Mouse (Mus musculus): ENCODE results near the gene Srrm4. TPM values are rescaled to one million over a fixed set of nuclear protein-coding genes. Genes with fewer than 3 reads are reported as not detected.

The Srrm4 gene
- polyA plus RNA-seq, 1 experiment from 2014 or later: 0.90 TPM

DNA sequence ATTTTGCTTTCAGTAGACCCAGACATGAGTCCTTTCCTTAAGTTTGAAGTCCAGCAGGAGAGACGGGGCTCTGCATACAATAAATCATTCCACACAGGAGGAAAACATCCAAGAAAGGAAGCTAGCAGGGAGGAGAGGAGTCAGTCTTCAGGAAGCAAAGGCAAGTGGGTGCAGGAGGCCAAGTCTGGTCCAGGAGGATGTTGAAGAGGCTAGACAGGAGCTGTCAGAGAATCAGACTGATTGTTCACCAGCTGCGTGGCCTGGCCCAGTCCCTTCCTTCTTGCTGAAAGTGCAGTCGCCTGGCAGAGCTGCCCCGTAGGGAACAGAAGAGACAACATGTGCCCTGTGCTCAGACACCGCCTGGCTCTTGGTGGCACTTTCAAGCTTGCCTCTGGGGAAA, 100.8 kb downstream of the Srrm4 start:
- Histone ChIP-seq H3K4me1 (peaks cover 37% of the 10 kb centered on the region), H3K27ac (replicated peaks) (no peak overlapping the region), H3K9me3 (no peaks in the 10 kb centered on the region), H3K9ac (no peak overlapping the region; the same call in 1 of the 2 replicates), H3K36me3 (no peaks in the 10 kb centered on the region), H3K4me2 (no peak overlapping the region), H3K4me3 (no peak overlapping the region), H3K27me3 (replicated peaks) (peaks cover 4% of the 10 kb centered on the region; the same call in 1 of the 2 replicates)
- WGBS: 60% methylated on average over 5 of the region's 5 CpGs
- no peak for ATAC-seq (ENCODE audit: extremely low read depth, insufficient number of reproducible peaks, low FRiP score, low TSS enrichment)

DNA sequence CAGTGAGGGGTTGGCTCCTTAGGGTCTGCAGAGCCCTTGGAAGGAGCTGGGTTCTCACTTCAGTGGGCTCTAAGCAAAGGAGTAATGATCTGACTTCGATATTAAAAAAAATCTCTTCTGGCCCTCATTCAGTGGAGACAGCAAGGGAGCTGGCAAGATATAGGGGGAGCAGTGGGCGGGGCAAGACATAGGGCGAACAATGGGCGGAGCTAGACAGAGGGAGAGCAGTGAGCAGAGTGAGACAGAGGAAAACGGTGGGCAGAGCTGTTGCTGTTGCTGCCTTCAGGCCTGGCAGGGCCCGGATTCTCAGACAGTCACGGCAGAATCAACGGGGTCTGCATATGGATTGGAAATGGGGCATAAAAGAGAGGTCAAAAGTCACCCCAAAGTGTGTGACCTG, 102.0 kb downstream of the Srrm4 start:
- ATAC-seq (ENCODE audit: extremely low read depth, insufficient number of reproducible peaks, low FRiP score, low TSS enrichment): no peak
- Histone ChIP-seq H3K4me3 (no peak overlapping the region), H3K36me3 (no peaks in the 10 kb centered on the region), H3K4me2 (no peak overlapping the region), H3K27me3 (replicated peaks) (peaks cover 4% of the 10 kb centered on the region; the same call in 1 of the 2 replicates), H3K27ac (replicated peaks) (no peak overlapping the region), H3K9me3 (no peaks in the 10 kb centered on the region), H3K4me1 (peaks cover 49% of the 10 kb centered on the region), H3K9ac (no peak overlapping the region)
- WGBS: 53% methylated on average over 8 of the region's 8 CpGs

GRCm38 (mm10) chr5:116486135-116486534, 105.5 kb downstream of the Srrm4 start:
- ATAC-seq (ENCODE audit: extremely low read depth, insufficient number of reproducible peaks, low FRiP score, low TSS enrichment): no peak

DNA sequence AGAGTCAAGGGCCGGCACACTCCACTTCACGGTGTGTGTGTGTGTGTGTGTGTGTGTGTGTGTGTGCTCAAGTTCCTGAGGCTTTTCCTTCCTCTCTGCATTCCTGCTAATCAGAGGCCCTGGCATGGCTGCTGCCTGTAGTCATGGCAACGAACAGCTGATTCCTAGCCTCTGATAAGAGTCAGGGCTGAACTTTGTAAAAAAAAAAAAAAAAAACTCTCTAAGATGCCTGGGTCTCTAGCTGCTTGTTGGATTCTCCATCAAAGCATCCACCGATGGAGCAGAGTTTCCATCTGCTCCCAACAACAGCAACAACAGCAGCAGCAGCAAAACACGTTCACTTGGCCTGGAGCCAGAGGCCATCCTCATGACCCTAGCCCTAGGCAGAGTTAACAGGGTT, 106.5 kb downstream of the Srrm4 start:
- ATAC-seq (ENCODE audit: extremely low read depth, insufficient number of reproducible peaks, low FRiP score, low TSS enrichment): 0 out of 2 replicates have a peak, but pooled peaks have one; percentile 33
- no peak overlapping the region for H3K9ac ChIP-seq
- no peaks in the 10 kb centered on the region for H3K36me3 ChIP-seq
- no peak overlapping the region for H3K27ac ChIP-seq (replicated peaks)
- H3K27me3 ChIP-seq (replicated peaks): no peaks in the 10 kb centered on the region
- H3K4me1 ChIP-seq: peaks cover 26% of the 10 kb centered on the region
- under 1% methylated on average over 5 of the region's 5 CpGs for WGBS
- H3K9me3 ChIP-seq: no peaks in the 10 kb centered on the region
- H3K4me2 ChIP-seq: peak overlapping the region; percentile 6; the same call in 1 of the 2 replicates
- no peak overlapping the region for H3K4me3 ChIP-seq

More at GRCm38 (mm10) chr5:116486135-116486534, 105.5 kb downstream of the Srrm4 start:
- H3K9me3 ChIP-seq: no peaks in the 10 kb centered on the region
- no peak overlapping the region for H3K4me2 ChIP-seq
- peaks cover 37% of the 10 kb centered on the region for H3K4me1 ChIP-seq
- no peaks in the 10 kb centered on the region for H3K36me3 ChIP-seq
- no peaks in the 10 kb centered on the region for H3K27me3 ChIP-seq (replicated peaks)
- 58% methylated on average over 4 of the region's 4 CpGs for WGBS
- H3K27ac ChIP-seq (replicated peaks): no peak overlapping the region
- H3K9ac ChIP-seq: no peak overlapping the region
- no peak overlapping the region for H3K4me3 ChIP-seq

DNA sequence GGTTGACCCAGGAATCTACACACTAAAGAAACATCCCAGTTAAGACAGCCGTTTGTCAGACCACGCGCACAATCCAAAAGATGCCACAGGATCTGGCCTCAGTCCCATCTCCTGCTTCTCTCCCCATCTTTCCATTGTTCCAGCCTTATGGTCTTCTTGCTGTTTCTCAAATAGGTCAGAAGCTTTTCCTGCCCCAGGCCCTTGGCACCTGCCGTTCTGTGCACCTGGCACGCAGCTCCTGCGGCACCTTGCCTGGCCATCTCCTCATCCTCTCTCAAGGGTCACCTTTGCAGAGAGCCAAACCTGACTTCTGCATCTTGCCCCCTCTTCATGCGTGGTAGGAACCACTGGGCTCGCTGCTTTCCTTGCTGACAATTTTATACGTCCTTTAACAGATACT, 107.4 kb downstream of the Srrm4 start:
- Histone ChIP-seq H3K27me3 (replicated peaks) (no peaks in the 10 kb centered on the region), H3K9ac (no peak overlapping the region), H3K27ac (replicated peaks) (no peak overlapping the region), H3K4me2 (no peak overlapping the region), H3K36me3 (no peaks in the 10 kb centered on the region), H3K9me3 (no peaks in the 10 kb centered on the region), H3K4me3 (no peak overlapping the region), H3K4me1 (peaks cover 20% of the 10 kb centered on the region)
- no peak for ATAC-seq (ENCODE audit: extremely low read depth, insufficient number of reproducible peaks, low FRiP score, low TSS enrichment)
- WGBS: 85% methylated on average over 9 of the region's 9 CpGs

DNA sequence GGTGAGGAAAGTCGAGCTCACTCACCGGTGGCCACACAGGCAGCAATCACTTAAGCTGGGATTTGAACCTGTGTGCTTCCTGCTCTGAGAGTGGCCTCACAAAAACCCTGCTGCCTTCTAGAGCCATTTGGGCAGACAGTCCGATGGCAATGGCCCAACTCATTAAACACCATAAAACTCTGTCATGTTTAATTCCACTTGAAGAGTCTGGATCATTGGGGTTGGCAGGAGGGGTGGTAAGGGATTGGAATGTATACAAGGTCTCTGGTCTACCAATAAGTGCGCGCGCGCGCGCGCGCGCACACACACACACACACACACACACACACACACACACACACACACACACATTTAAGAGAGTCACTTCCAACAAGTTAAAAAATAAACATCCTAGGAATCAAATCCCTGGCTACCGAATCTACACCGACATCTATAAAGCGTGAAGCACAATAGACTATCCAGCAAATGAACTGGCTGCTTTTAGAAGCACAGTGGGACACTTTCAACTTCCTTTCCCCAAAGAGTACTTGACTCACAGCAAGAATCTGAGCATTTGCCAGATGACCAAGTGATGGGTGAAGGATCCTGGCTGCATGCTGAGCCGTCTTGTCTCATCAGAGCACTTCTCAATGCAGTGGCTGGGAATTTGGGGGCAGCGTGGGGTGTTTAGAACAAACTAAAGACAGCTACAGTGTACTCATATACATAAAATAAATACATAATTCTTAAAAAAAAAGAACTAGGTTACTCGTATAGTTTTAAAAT, 112.8 kb downstream of the Srrm4 start:
- 85% methylated on average over 18 of the region's 18 CpGs for WGBS
- Histone ChIP-seq H3K4me3 (no peak overlapping the region), H3K27ac (replicated peaks) (no peak overlapping the region), H3K4me2 (no peak overlapping the region), H3K9me3 (no peaks in the 10 kb centered on the region), H3K36me3 (no peaks in the 10 kb centered on the region), H3K4me1 (no peaks in the 10 kb centered on the region), H3K27me3 (replicated peaks) (peaks cover 11% of the 10 kb centered on the region), H3K9ac (no peak overlapping the region)
- ATAC-seq (ENCODE audit: extremely low read depth, insufficient number of reproducible peaks, low FRiP score, low TSS enrichment): no peak

- 11% methylated on average over 15 of the region's 15 CpGs for WGBS
- Histone ChIP-seq H3K9ac (no peak overlapping the region), H3K27ac (replicated peaks) (no peak overlapping the region), H3K4me1 (no peaks in the 10 kb centered on the region), H3K27me3 (replicated peaks) (peaks cover 11% of the 10 kb centered on the region), H3K4me2 (no peak overlapping the region), H3K9me3 (no peaks in the 10 kb centered on the region), H3K36me3 (no peaks in the 10 kb centered on the region), H3K4me3 (no peak overlapping the region)
- no peak for ATAC-seq (ENCODE audit: extremely low read depth, insufficient number of reproducible peaks, low FRiP score, low TSS enrichment)
These were observed 115.6 kb downstream of the Srrm4 start for GRCm38 (mm10) chr5:116476006-116476405.

DNA sequence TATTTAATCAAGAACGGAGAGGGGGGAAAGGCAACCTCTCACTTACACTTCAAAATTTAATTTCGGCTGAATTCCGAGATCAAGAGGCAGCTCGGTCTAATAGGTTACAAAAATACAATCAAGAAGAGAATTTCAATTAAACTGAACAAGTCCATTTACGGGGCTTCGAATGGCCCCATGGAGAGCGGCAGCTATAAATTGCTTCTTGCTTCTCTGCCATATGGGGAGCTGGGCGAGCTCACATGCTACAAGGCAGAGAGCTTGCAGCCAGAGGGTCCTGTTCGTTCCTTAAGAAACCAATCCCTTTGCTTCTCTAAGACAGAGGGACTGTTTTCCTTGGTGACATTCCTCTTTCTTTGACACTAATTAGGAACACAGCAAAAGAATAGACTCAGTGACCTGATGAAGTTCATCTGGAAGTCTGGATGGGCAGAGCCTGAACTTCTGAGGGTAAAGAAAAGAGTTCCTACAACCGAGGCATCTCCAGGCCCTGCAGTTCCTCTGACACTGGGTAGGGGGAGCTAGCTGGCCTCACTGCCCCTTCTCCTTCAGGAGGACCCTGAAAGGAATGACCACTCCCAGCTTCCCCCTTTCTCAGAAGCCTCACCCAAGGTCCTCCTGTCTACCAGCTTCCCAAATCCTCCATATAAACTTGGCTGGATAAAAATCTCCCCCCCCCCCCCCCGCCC, 130.1 kb downstream of the Srrm4 start:
- ATAC-seq (ENCODE audit: extremely low read depth, insufficient number of reproducible peaks, low FRiP score, low TSS enrichment): no peak
- Histone ChIP-seq H3K27ac (replicated peaks) (no peak overlapping the region), H3K36me3 (no peaks in the 10 kb centered on the region), H3K4me3 (no peak overlapping the region), H3K9ac (no peak overlapping the region), H3K4me2 (no peak overlapping the region), H3K27me3 (replicated peaks) (peaks cover 3% of the 10 kb centered on the region; the same call in 1 of the 2 replicates), H3K4me1 (peaks cover 3% of the 10 kb centered on the region; the same call in 1 of the 2 replicates), H3K9me3 (peaks cover 12% of the 10 kb centered on the region)
- WGBS: 54% methylated on average over 11 of the region's 11 CpGs

- Histone ChIP-seq H3K4me3 (no peak overlapping the region), H3K27ac (replicated peaks) (no peak overlapping the region), H3K27me3 (replicated peaks) (peaks cover 3% of the 10 kb centered on the region; the same call in 1 of the 2 replicates), H3K9ac (no peak overlapping the region), H3K9me3 (peaks cover 5% of the 10 kb centered on the region), H3K4me2 (no peak overlapping the region), H3K36me3 (no peaks in the 10 kb centered on the region), H3K4me1 (peaks cover 3% of the 10 kb centered on the region; the same call in 1 of the 2 replicates)
- no peak for ATAC-seq (ENCODE audit: extremely low read depth, insufficient number of reproducible peaks, low FRiP score, low TSS enrichment)
- WGBS: 75% methylated on average over 2 of the region's 2 CpGs
These were observed 131.6 kb downstream of the Srrm4 start for GRCm38 (mm10) chr5:116459970-116460369.

GRCm38 (mm10) chr5:116457791-116458190, 133.8 kb downstream of the Srrm4 start:
- Histone ChIP-seq H3K27ac (replicated peaks) (no peak overlapping the region), H3K9me3 (no peaks in the 10 kb centered on the region), H3K4me2 (no peak overlapping the region), H3K27me3 (replicated peaks) (peaks cover 3% of the 10 kb centered on the region; the same call in 1 of the 2 replicates), H3K36me3 (no peaks in the 10 kb centered on the region), H3K4me1 (peaks cover 3% of the 10 kb centered on the region; the same call in 1 of the 2 replicates), H3K9ac (no peak overlapping the region), H3K4me3 (no peak overlapping the region)
- 80% methylated on average over 7 of the region's 7 CpGs for WGBS
- ATAC-seq (ENCODE audit: extremely low read depth, insufficient number of reproducible peaks, low FRiP score, low TSS enrichment): no peak

GRCm38 (mm10) chr5:116456796-116457515, 134.7 kb downstream of the Srrm4 start:
- H3K9ac ChIP-seq: 0 out of 2 replicates have a peak overlapping the region, but pooled peaks have one; percentile 8
- 26% methylated on average over 10 of the region's 10 CpGs for WGBS
- no peak for ATAC-seq (ENCODE audit: extremely low read depth, insufficient number of reproducible peaks, low FRiP score, low TSS enrichment)
- H3K9me3 ChIP-seq: no peaks in the 10 kb centered on the region
- peaks cover 3% of the 10 kb centered on the region; the same call in 1 of the 2 replicates for H3K27me3 ChIP-seq (replicated peaks)
- no peak overlapping the region for H3K27ac ChIP-seq (replicated peaks)
- peak overlapping the region; percentile 38 for H3K4me3 ChIP-seq
- H3K36me3 ChIP-seq: no peaks in the 10 kb centered on the region
- peak overlapping the region; percentile 50 for H3K4me2 ChIP-seq
- H3K4me1 ChIP-seq: peaks cover 3% of the 10 kb centered on the region; the same call in 1 of the 2 replicates

All from heart, embryonic 13.5 days (tissue).